Mouse (Mus musculus) midbrain, embryonic 11.5 days (tissue): ENCODE results near the gene Kmt5b. TPM values are rescaled to one million over a fixed set of nuclear protein-coding genes. Genes with fewer than 3 reads are reported as not detected.

Experiments
- ATAC-seq: fragments of 200-750 bp; cut with Nextera tagmentation; 2 replicates; pipeline ENCODE4 v1.8.0; 2017; ENCODE audit warnings: moderate TSS enrichment, moderate library complexity; ENCODE audit not compliant: low FRiP score
- DNase-seq: peaks from one replicate; pipeline ENCODE4 v3.0.0; 2015; ENCODE audit warnings: low spot score; ENCODE audit errors: missing footprints
- H3K27ac ChIP-seq: fragments of 300-500 bp; sonication (generic); 2 replicates; pipeline ENCODE4 v1.5.1; 2014; ENCODE audit warnings: low read depth, low read length
- H3K27me3 ChIP-seq: fragments of 300-500 bp; sonication (generic); 2 replicates; pipeline ENCODE4 v1.6.1; 2014; ENCODE audit warnings: mild to moderate bottlenecking, low read length, moderate library complexity, mixed read lengths; ENCODE audit not compliant: control insufficient read depth, insufficient read depth
- H3K36me3 ChIP-seq: fragments of 300-500 bp; sonication (generic); 2 replicates; pipeline ENCODE4 v1.6.1; 2014; ENCODE audit warnings: mild to moderate bottlenecking, low read length, moderate library complexity, mixed read lengths; ENCODE audit not compliant: control insufficient read depth, insufficient read depth
- H3K4me1 ChIP-seq: fragments of 300-500 bp; sonication (generic); 2 replicates; pipeline ENCODE4 v1.6.1; 2014; ENCODE audit warnings: low read length; ENCODE audit not compliant: control insufficient read depth, insufficient read depth
- H3K4me2 ChIP-seq: fragments of 300-500 bp; sonication (generic); 2 replicates; pipeline ENCODE4 v1.6.1; 2014; ENCODE audit warnings: mild to moderate bottlenecking, moderate library complexity
- H3K4me3 ChIP-seq: fragments of 300-500 bp; sonication (generic); 2 replicates; pipeline ENCODE4 v1.5.1; 2014; ENCODE audit warnings: low read depth, low read length
- H3K9ac ChIP-seq: fragments of 300-500 bp; sonication (generic); 2 replicates; pipeline ENCODE4 v1.6.1; 2014; ENCODE audit warnings: low read length
- H3K9me3 ChIP-seq: fragments of 300-500 bp; sonication (generic); 2 replicates; pipeline ENCODE4 v1.6.1; 2016; ENCODE audit warnings: low read length; ENCODE audit not compliant: control insufficient read depth
- WGBS: fragments of 180-500 bp; shearing (Covaris S2); extraction: QIAGEN DNeasy Blood & Tissue Kit; methylation state at CpG from one replicate; pipeline ENCODE4 v1.1.7; 2014; 5-methylcytosine and 5-hydroxymethylcytosine counted together
- polyA plus RNA-seq: library from polyadenylated mRNA; unstranded; fragments of >200 nt; fragmentation: Nextera tagmentation; extraction: Ambion mirVana; gene quantifications from 2 replicates; pipeline ENCODE4 v1.2.1, GENCODE M21; 2014

Kmt5b gene
- polyA plus RNA-seq, 1 experiment from 2014 or later, result 40.3 TPM

GRCm38 (mm10) chr19:3805526-3805925 lies 38.3 kb downstream of the Kmt5b start:
- Histone ChIP-seq H3K27ac (no peak overlapping the region), H3K36me3 (peaks cover 17% of the 10 kb centered on the region), H3K4me3 (no peak overlapping the region), H3K4me2 (no peak overlapping the region), H3K9me3 (no peaks in the 10 kb centered on the region), H3K9ac (no peak overlapping the region), H3K4me1 (no peaks in the 10 kb centered on the region), H3K27me3 (no peaks in the 10 kb centered on the region)
- 90% methylated on average over 7 of the region's 7 CpGs for WGBS
- DNase-seq, result peak; percentile 12
- ATAC-seq, result no peak

GRCm38 (mm10) chr19:3810536-3811233 lies 43.5 kb downstream of the Kmt5b start:
- no peak overlapping the region for H3K4me3 ChIP-seq
- DNase-seq, result no peak
- peaks cover 15% of the 10 kb centered on the region for H3K36me3 ChIP-seq
- H3K27ac ChIP-seq, result no peak overlapping the region
- 93% methylated on average over 10 of the region's 10 CpGs for WGBS
- H3K4me2 ChIP-seq, result no peak overlapping the region
- H3K27me3 ChIP-seq, result no peaks in the 10 kb centered on the region
- ATAC-seq, result no peak
- H3K4me1 ChIP-seq, result no peaks in the 10 kb centered on the region
- H3K9me3 ChIP-seq, result no peaks in the 10 kb centered on the region
- H3K9ac ChIP-seq, result no peak overlapping the region

DNA sequence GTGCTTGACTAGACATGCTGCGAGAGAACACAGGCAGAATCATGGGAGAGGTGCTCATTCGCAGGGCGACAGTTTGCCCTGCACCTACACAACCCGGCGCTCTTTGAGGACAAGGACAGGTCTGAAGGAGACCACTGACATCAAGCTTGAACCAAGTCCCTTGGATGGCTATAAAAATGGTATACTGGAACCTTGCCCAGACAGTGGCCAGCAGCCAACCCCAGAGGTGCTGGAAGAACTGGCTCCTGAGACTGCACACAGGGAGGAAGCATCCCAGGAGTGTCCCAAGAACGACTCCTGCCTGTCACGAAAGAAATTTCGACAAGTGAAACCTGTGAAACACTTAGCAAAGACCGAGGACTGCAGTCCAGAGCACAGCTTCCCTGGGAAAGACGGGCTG lies 47.2 kb downstream of the Kmt5b start:
- no peak for ATAC-seq
- DNase-seq, result no peak
- Histone ChIP-seq H3K27ac (no peak overlapping the region), H3K4me2 (no peak overlapping the region), H3K9me3 (no peaks in the 10 kb centered on the region), H3K36me3 (peaks cover 13% of the 10 kb centered on the region), H3K9ac (no peak overlapping the region), H3K27me3 (no peaks in the 10 kb centered on the region), H3K4me1 (no peaks in the 10 kb centered on the region), H3K4me3 (no peak overlapping the region)
- WGBS, result 93% methylated on average over 10 of the region's 10 CpGs

- DNase-seq, result no peak
- no peaks in the 10 kb centered on the region for H3K27me3 ChIP-seq
- peaks cover 11% of the 10 kb centered on the region for H3K36me3 ChIP-seq
- H3K9ac ChIP-seq, result no peak overlapping the region
- H3K9me3 ChIP-seq, result no peaks in the 10 kb centered on the region
- ATAC-seq, result no peak
- no peaks in the 10 kb centered on the region for H3K4me1 ChIP-seq
- no peak overlapping the region for H3K4me3 ChIP-seq
- WGBS, result 89% methylated on average over 12 of the region's 12 CpGs
- H3K4me2 ChIP-seq, result no peak overlapping the region
- no peak overlapping the region for H3K27ac ChIP-seq
These were observed 48.6 kb downstream of the Kmt5b start for GRCm38 (mm10) chr19:3815824-3816223.

DNA sequence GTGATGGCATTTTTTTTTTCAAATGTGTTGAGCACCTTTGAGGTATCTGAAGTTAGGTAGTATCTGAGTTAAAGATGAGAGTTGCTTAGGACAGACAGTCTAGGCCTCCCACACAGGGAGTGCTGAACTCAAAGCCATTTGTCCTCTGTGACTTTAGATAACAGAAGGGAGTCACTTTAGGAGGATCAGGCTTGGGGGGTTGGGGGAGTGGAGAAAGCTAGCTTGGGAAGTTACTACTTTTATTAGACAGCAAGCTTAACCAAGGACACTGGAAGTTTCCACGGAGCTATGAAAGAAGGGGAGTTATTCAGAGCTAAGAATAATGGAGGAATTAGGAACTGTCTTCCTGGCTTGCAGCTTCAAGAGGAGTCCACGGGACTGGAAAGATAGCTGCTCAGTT lies 51.9 kb downstream of the Kmt5b start:
- Histone ChIP-seq H3K9ac (no peak overlapping the region), H3K9me3 (no peaks in the 10 kb centered on the region), H3K27ac (no peak overlapping the region), H3K4me1 (no peaks in the 10 kb centered on the region), H3K27me3 (no peaks in the 10 kb centered on the region), H3K36me3 (peaks cover 10% of the 10 kb centered on the region), H3K4me3 (no peak overlapping the region), H3K4me2 (no peak overlapping the region)
- DNase-seq (no peak), ATAC-seq (no peak)
- WGBS, result 58% methylated on average over 2 of the region's 2 CpGs

GRCm38 (mm10) chr19:3819899-3820444 lies 52.8 kb downstream of the Kmt5b start:
- H3K9me3 ChIP-seq, result no peaks in the 10 kb centered on the region
- no peak overlapping the region for H3K9ac ChIP-seq
- ATAC-seq (no peak), DNase-seq (no peak)
- WGBS, result 82% methylated on average over 2 of the region's 2 CpGs
- no peaks in the 10 kb centered on the region for H3K27me3 ChIP-seq
- H3K4me3 ChIP-seq, result no peak overlapping the region
- no peak overlapping the region for H3K4me2 ChIP-seq
- H3K36me3 ChIP-seq, result peaks cover under 1% of the 10 kb centered on the region; the same call in 1 of the 2 replicates
- H3K27ac ChIP-seq, result no peak overlapping the region
- H3K4me1 ChIP-seq, result no peaks in the 10 kb centered on the region

- no peak overlapping the region for H3K4me2 ChIP-seq
- no peaks in the 10 kb centered on the region for H3K9me3 ChIP-seq
- no peak overlapping the region for H3K27ac ChIP-seq
- no peaks in the 10 kb centered on the region for H3K4me1 ChIP-seq
- DNase-seq (no peak), ATAC-seq (no peak)
- H3K9ac ChIP-seq, result no peak overlapping the region
- H3K27me3 ChIP-seq, result no peaks in the 10 kb centered on the region
- no peak overlapping the region for H3K4me3 ChIP-seq
- H3K36me3 ChIP-seq, result no peaks in the 10 kb centered on the region
These were observed 57.8 kb downstream of the Kmt5b start for GRCm38 (mm10) chr19:3825044-3825443.

- Histone ChIP-seq H3K4me2 (no peak overlapping the region), H3K9ac (no peak overlapping the region), H3K27me3 (no peaks in the 10 kb centered on the region), H3K27ac (no peak overlapping the region), H3K9me3 (no peaks in the 10 kb centered on the region), H3K4me3 (no peak overlapping the region), H3K36me3 (no peaks in the 10 kb centered on the region), H3K4me1 (no peaks in the 10 kb centered on the region)
- DNase-seq (peak; percentile 62), ATAC-seq (no peak)
- WGBS, result 84% methylated on average over 3 of the region's 3 CpGs
These were observed 62.6 kb downstream of the Kmt5b start for GRCm38 (mm10) chr19:3829863-3830262.

GRCm38 (mm10) chr19:3831716-3832115 lies 64.5 kb downstream of the Kmt5b start:
- no peak overlapping the region for H3K4me2 ChIP-seq
- no peaks in the 10 kb centered on the region for H3K36me3 ChIP-seq
- no peaks in the 10 kb centered on the region for H3K4me1 ChIP-seq
- H3K27me3 ChIP-seq, result no peaks in the 10 kb centered on the region
- H3K9me3 ChIP-seq, result no peaks in the 10 kb centered on the region
- 63% methylated on average over 8 of the region's 8 CpGs for WGBS
- no peak overlapping the region for H3K9ac ChIP-seq
- ATAC-seq (no peak), DNase-seq (peak; percentile 82)
- no peak overlapping the region for H3K27ac ChIP-seq
- no peak overlapping the region for H3K4me3 ChIP-seq
